Mouse (Mus musculus): ENCODE measurements around the gene Chd4.
"Not testable (repeated sequence)": the region's sequence is repeated elsewhere in the genome, so short reads cannot be mapped to it uniquely, and the experiment has no call there.

Chd4 gene

GRCm38 (mm10) chr6:125162615-125163305 lies 67.0 kb downstream of the Chd4 start:
- DNase-seq, result not testable (repeated sequence)

- peak in 1 of 2 experiments; percentile 12 for DNase-seq
Observed at GRCm38 (mm10) chr6:125163801-125164657, 68.2 kb downstream of the Chd4 start.

- peak; percentile 68 to 70 for DNase-seq
Observed at GRCm38 (mm10) chr6:125164672-125165327, 69.0 kb downstream of the Chd4 start.

GRCm38 (mm10) chr6:125165328-125165891 lies 69.6 kb downstream of the Chd4 start:
- peak; percentile 96 to 98 for DNase-seq

- DNase-seq, result no peak
Observed at GRCm38 (mm10) chr6:125166051-125166751, 70.4 kb downstream of the Chd4 start, which contains the start of gene Gapdh. Gapdh (minus strand) TSS chr6:125166467.

GRCm38 (mm10) chr6:125166861-125167650 lies 71.3 kb downstream of the Chd4 start:
- DNase-seq, result no peak

- DNase-seq, result no peak
Observed at GRCm38 (mm10) chr6:125168086-125168485, 72.3 kb downstream of the Chd4 start.

- no peak for DNase-seq
Observed at GRCm38 (mm10) chr6:125170194-125170593, 74.4 kb downstream of the Chd4 start.

- DNase-seq, result no peak
Observed at GRCm38 (mm10) chr6:125172474-125172873, 76.7 kb downstream of the Chd4 start.

- no peak for DNase-seq
Observed at GRCm38 (mm10) chr6:125173256-125173655, 77.5 kb downstream of the Chd4 start.

- no peak for DNase-seq
Observed at GRCm38 (mm10) chr6:125175469-125175868, 79.7 kb downstream of the Chd4 start.

- no peak for DNase-seq
Observed at GRCm38 (mm10) chr6:125179601-125180000, 83.8 kb downstream of the Chd4 start.

All from B cell, adult 2 months (primary cell).